Mouse (Mus musculus): ENCODE results near the gene Rnf220.

GRCm38 (mm10) chr4:117485045-117485780, 11.6 kb downstream of the Rnf220 start:
- TF ChIP-seq CTCF (IDR thresholded peaks at IDR 0.05; ENCODE audit: low read depth), result no peak
- TF ChIP-seq EP300 (IDR thresholded peaks at IDR 0.05; ENCODE audit: low read depth), result no peak

All from liver, postnatal 0 days (tissue).